Mouse (Mus musculus) macrophage (primary cell): Measurements from ENCODE around the gene AK157302. TPM values are rescaled to one million over a fixed set of nuclear protein-coding genes. Genes with fewer than 3 reads are reported as not detected.
A peak's percentile ranks its signal among the peaks of the same experiment; 100 is the strongest.
"Not testable (repeated sequence)": the region's sequence is repeated elsewhere in the genome, so short reads cannot be mapped to it uniquely, and the experiment has no call there.

Experiments used
- H3K27ac ChIP-seq: fragments of 350-480 bp; formaldehyde crosslinking; 2 replicates; pipeline ENCODE4 v1.9.0; 2021
- H3K36me3 ChIP-seq: fragments of 350-480 bp; formaldehyde crosslinking; 2 replicates; pipeline ENCODE4 v1.9.0; 2021; ENCODE audit errors: inconsistent target
- H3K4me3 ChIP-seq: fragments of 350-480 bp; formaldehyde crosslinking; 2 replicates; pipeline ENCODE4 v1.9.0; 2021; ENCODE audit errors: inconsistent target
- H3K79me2 ChIP-seq: fragments of 350-480 bp; formaldehyde crosslinking; 2 replicates; pipeline ENCODE4 v1.9.0; 2021; ENCODE audit errors: inconsistent target
- WGBS: methylation state at CpG from one replicate; pipeline ENCODE4 v1.1.7; 2026; ENCODE audit warnings: inconsistent platforms; ENCODE audit not compliant: missing documents; 5-methylcytosine and 5-hydroxymethylcytosine counted together
- polyA plus RNA-seq: library from polyadenylated mRNA; stranded (reverse); fragments of 250-400 nt; gene quantifications from 3 replicates; pipeline ENCODE4 v1.2.4, GENCODE M21; 2018; ENCODE audit warnings: inconsistent platforms

The AK157302 gene
- polyA plus RNA-seq, 1 experiment from 2014 or later: 0.11 TPM

DNA sequence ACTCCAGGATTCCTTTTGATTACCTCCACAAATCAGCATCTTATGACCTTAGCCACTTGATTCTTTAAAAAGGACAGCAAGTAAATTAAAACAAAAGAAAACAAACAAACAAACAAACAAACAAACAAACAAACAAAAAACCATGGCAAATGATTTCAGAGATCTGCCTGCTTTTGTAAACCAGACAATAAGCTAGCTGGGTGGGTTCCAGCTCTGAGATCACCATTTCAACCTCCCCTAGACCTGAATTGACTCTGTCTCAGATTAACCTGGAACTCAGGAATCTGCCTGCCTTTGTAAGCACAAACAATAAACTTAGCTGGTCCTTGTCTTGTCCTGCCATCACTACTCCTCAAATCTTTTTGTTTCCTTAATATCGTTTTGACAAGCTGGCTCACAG, 8.1 kb upstream of the AK157302 start:
- WGBS: 100% methylated on average over 1 of the region's 1 CpGs
- Histone ChIP-seq H3K27ac (no peak overlapping the region), H3K79me2 (no peaks in the 10 kb centered on the region), H3K4me3 (no peak overlapping the region), H3K36me3 (no peaks in the 10 kb centered on the region)

- WGBS: 84% methylated on average over 5 of the region's 5 CpGs
- no peak overlapping the region for H3K4me3 ChIP-seq
- H3K79me2 ChIP-seq: no peaks in the 10 kb centered on the region
- no peaks in the 10 kb centered on the region for H3K36me3 ChIP-seq
- no peak overlapping the region for H3K27ac ChIP-seq
Measured at GRCm38 (mm10) chr13:21492847-21493246, 2.2 kb upstream of the AK157302 start.

GRCm38 (mm10) chr13:21501182-21501581, 6.2 kb downstream of the AK157302 start, which contains the start of gene Gm11273:
Gene Gm11273 (minus strand): TSS chr13:21501418.
- not testable (repeated sequence) for H3K4me3 ChIP-seq, H3K27ac ChIP-seq, H3K36me3 ChIP-seq, H3K79me2 ChIP-seq
- WGBS: 90% methylated on average over 7 of the region's 17 CpGs

DNA sequence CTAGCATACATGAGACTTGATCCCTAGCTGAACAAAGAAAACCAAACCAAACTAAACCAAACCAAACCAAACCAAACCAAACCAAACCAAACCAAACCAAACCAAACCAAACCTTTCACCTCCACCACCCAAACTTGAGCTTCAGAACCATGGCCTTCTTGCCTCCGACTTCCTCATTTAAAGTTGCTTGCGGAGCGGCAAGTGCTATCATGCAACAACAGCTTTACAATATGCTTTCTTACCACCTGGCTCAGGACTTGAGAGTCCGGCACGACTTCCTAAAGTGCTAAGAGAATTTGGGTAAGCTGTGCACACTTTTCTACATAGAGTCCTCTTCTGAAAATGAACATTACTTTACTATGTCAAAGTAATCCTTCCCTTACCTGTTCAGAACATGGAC, 7.3 kb downstream of the AK157302 start:
- Histone ChIP-seq H3K79me2 (no peaks in the 10 kb centered on the region), H3K36me3 (no peaks in the 10 kb centered on the region), H3K27ac (no peak overlapping the region), H3K4me3 (no peak overlapping the region)
- WGBS: 82% methylated on average over 5 of the region's 5 CpGs

GRCm38 (mm10) chr13:21506221-21506649, 11.2 kb downstream of the AK157302 start:
- Histone ChIP-seq H3K4me3 (peak overlapping the region; percentile 48), H3K27ac (peak overlapping the region; percentile 27; the same call in 1 of the 2 replicates)
- WGBS: 3% methylated on average over 20 of the region's 21 CpGs

DNA sequence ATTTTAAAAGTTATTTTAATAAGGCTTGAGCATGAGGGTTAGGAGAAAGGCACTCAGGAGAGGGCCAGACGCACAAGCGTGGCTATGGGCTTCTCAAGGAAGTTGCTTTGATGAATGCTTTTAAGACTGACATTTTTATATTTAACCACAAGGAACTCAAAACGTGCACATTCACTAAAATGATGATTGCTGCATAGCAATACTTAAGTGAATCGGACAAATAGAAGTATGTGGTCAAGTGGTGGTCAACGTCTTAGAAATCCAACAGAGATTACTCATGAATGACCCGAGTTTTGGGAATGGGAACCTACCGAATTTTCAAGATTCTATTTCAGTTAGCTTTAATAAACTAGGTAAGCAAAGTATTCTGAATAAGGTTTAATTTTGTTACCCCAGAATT, 35.1 kb downstream of the AK157302 start:
- Histone ChIP-seq H3K4me3 (peak overlapping the region; percentile 46), H3K79me2 (no peaks in the 10 kb centered on the region), H3K27ac (no peak overlapping the region), H3K36me3 (peaks cover 13% of the 10 kb centered on the region)
- 45% methylated on average over 7 of the region's 7 CpGs for WGBS

More at GRCm38 (mm10) chr13:21506221-21506649, 11.2 kb downstream of the AK157302 start:
- Histone ChIP-seq H3K79me2 (no peaks in the 10 kb centered on the region), H3K36me3 (no peaks in the 10 kb centered on the region)

DNA sequence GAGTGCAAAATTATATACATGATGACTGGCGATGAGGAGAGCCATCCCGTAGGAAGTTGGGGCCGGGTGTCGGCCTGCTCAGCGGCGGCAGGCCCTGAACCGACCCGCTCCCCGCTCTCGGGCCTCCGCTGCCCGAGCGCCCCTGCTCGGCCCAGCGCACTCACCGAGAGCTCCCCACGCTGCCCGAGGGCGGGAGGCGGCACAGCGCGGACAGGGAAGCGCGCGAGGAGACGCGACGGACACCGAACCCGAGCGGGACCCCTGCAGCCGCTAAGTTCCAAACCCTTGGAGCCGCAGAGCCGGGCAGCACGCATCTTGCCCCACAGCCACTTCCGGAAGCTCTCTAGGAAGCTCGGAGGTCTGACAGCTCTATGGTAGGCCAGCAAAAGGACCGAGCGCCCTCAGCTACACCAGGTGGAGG, 35.8 kb downstream of the AK157302 start, which contains the start of gene Zkscan8:
TSS of gene Zkscan8 (minus strand) at position 340 of the 421 bp plus-strand sequence.
- Histone ChIP-seq H3K79me2 (no peaks in the 10 kb centered on the region), H3K36me3 (peaks cover 7% of the 10 kb centered on the region; the same call in 1 of the 2 replicates), H3K27ac (no peak within 1 kb of the TSS), H3K4me3 (peak within 1 kb of the TSS; percentile 46)
- 1% methylated on average over 26 of the region's 39 CpGs for whole genome bisulfite sequencing

DNA sequence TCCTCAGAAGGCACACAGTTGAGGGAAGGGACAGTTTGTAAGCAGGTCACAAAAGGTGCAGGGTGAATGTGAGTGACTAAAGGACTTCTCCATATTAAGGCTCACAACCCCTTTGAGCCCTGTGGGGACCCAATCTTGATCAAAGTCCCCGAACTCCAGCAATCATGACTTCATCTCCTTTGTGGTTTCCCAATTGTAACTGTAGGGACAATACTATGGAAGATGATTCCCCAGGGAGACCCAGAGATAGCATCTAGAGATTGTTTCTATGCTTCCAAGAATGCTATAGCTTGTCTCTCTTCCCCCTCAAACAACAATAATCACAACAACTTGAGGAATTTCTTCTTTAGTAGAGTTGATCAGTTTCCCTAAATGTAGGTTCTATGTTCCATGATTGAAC, 47.7 kb downstream of the AK157302 start, which contains the start of gene Olfr1366:
TSS of gene Olfr1366 (minus strand) at position 101 of the 400 bp plus-strand sequence.
- Histone ChIP-seq H3K79me2 (no peaks in the 10 kb centered on the region), H3K4me3 (no peak within 1 kb of the TSS), H3K27ac (no peak within 1 kb of the TSS), H3K36me3 (no peaks in the 10 kb centered on the region)
- WGBS: 85% methylated on average over 1 of the region's 1 CpGs

Other genes with a start within 250 kb of the AK157302 start
- not detected in 3 replicates for gene Gpx5, start 202.5 kb upstream of the AK157302 start, polyA plus RNA-seq
- gene Gpx6, start 183.1 kb upstream of the AK157302 start, polyA plus RNA-seq: not detected in 3 replicates
- gene Olfr1367, start 148.3 kb upstream of the AK157302 start, polyA plus RNA-seq: not detected in 3 replicates
- gene Zscan12, start 132.4 kb upstream of the AK157302 start, polyA plus RNA-seq: 3.2 to 5.9 TPM (median 4.1 TPM) in 3 replicates
- 19.2 to 36.6 TPM (median 20.7 TPM) in 3 replicates for gene Zkscan3, start 92.5 kb upstream of the AK157302 start, polyA plus RNA-seq
- not detected in 3 replicates for gene Pgbd1, start 54.2 kb upstream of the AK157302 start, polyA plus RNA-seq
- 11.1 to 21.4 TPM (median 17.0 TPM) in 3 replicates for gene Zscan26, start 41.5 kb upstream of the AK157302 start, polyA plus RNA-seq
- 0.29 to 0.41 TPM in 2 of 3 replicates, not detected in the other for gene Nkapl, start 26.7 kb upstream of the AK157302 start, polyA plus RNA-seq
- gene Zkscan4, start 16.3 kb upstream of the AK157302 start, polyA plus RNA-seq: 0.47 to 0.84 TPM (median 0.63 TPM) in 3 replicates
- gene Gm10065, start 15.8 kb upstream of the AK157302 start, polyA plus RNA-seq: not detected in 3 replicates
- 3.8 to 14.2 TPM (median 11.7 TPM) in 3 replicates for gene Gm11273, start 6.2 kb downstream of the AK157302 start, polyA plus RNA-seq
- 3.0 to 3.6 TPM (median 3.4 TPM) in 3 replicates for gene Zkscan8, start 35.9 kb downstream of the AK157302 start, polyA plus RNA-seq
- gene Olfr1366, start 47.6 kb downstream of the AK157302 start, polyA plus RNA-seq: not detected in 3 replicates
- not detected in 3 replicates for gene Olfr1535, start 64.7 kb downstream of the AK157302 start, polyA plus RNA-seq
- gene Olfr1364, start 86.5 kb downstream of the AK157302 start, polyA plus RNA-seq: not detected in 3 replicates
- not detected in 3 replicates for gene Olfr1362, start 118.8 kb downstream of the AK157302 start, polyA plus RNA-seq
- gene Olfr11, start 147.3 kb downstream of the AK157302 start, polyA plus RNA-seq: not detected in 3 replicates
- gene Olfr1361, start 168.2 kb downstream of the AK157302 start, polyA plus RNA-seq: not detected in 3 replicates
- gene Olfr1360, start 182.2 kb downstream of the AK157302 start, polyA plus RNA-seq: not detected in 3 replicates
- gene Olfr1359, start 202.9 kb downstream of the AK157302 start, polyA plus RNA-seq: not detected in 3 replicates
- gene Hist1h2bl, start 220.9 kb downstream of the AK157302 start, polyA plus RNA-seq: not detected in 3 replicates
- not detected in 3 replicates for gene Hist1h2ai, start 221.2 kb downstream of the AK157302 start, polyA plus RNA-seq
- gene Hist1h3h, start 222.4 kb downstream of the AK157302 start, polyA plus RNA-seq: 1.6 TPM in 1 of 3 replicates, not detected in the others
- gene Hist1h2bm, start 226.8 kb downstream of the AK157302 start, polyA plus RNA-seq: not detected in 3 replicates
- gene Hist1h4j, start 239.8 kb downstream of the AK157302 start, polyA plus RNA-seq: not detected in 3 replicates